Mouse (Mus musculus): ENCODE data around the gene Rdh16f2. TPM values are rescaled to one million over a fixed set of nuclear protein-coding genes. Genes with fewer than 3 reads are reported as not detected.
A peak's percentile ranks its signal among the peaks of the same experiment; 100 is the strongest.
"Not testable (repeated sequence)": the region's sequence is repeated elsewhere in the genome, so short reads cannot be mapped to it uniquely, and the experiment has no call there.

The Rdh16f2 gene
- total RNA-seq (2012; rRNA removed), result 0.26 TPM in 1 of 2 replicates, not detected in the other

DNA sequence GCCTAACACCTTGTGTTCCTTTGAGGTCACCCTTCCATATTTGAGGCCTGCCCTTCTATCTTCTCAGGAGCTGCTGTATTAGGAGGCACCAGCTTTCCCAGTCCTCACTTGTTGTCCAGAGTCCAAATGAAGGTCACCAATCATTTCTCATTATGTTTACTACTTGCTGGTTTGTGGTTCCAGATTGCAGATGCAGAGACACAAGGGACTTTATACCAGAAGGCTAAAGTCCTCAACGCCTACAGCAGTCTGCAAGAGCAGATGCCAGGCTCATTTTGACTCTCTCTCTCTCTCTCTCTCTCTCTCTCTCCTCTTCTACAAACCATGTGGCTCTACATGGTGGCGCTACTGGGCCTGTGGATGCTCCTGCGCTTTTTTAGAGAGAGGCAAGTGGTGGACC, at the start of gene Rdh16f2:
Rdh16f2 (plus strand) TSS at position 243 of the 400 bp plus-strand sequence.
- no peak for DNase-seq (ENCODE audit: low read depth, low spot score)
- Histone ChIP-seq H3K27ac (ENCODE audit: insufficient read depth, low read depth, low read length, poor library complexity, severe bottlenecking) (no peak within 1 kb of the TSS), H3K4me3 (ENCODE audit: insufficient read depth in 1 of 2, low read depth in 1 of 2, low read length in 2 of 2, poor library complexity in 1 of 2, severe bottlenecking in 1 of 2) (no peak within 1 kb of the TSS), H3K4me1 (ENCODE audit: control insufficient read depth in 2 of 2, insufficient read depth in 2 of 2, low read length in 2 of 2, poor library complexity in 1 of 2) (no peaks in the 10 kb centered on the region), H3K9me3 (ENCODE audit: control insufficient read depth, insufficient read depth, low read depth, low read length) (no peaks in the 10 kb centered on the region), H3K36me3 (ENCODE audit: control insufficient read depth, insufficient read depth, low read length, poor library complexity, severe bottlenecking) (no peaks in the 10 kb centered on the region), H3K9ac (ENCODE audit: insufficient read depth, low read depth, low read length, poor library complexity, severe bottlenecking) (no peak within 1 kb of the TSS)
- TF ChIP-seq ZC3H11A (IDR thresholded peaks at IDR 0.05; ENCODE audit: borderline replicate concordance, low read depth, low read length) (no peak), MAFK (IDR thresholded peaks at IDR 0.05; ENCODE audit: insufficient read depth, low read depth, low read length) (no peak), CHD2 (IDR thresholded peaks at IDR 0.05; ENCODE audit: low read depth, low read length) (no peak), HCFC1 (IDR thresholded peaks at IDR 0.05; ENCODE audit: borderline replicate concordance, insufficient read depth, low read length) (no peak), ZNF384 (IDR thresholded peaks at IDR 0.05; ENCODE audit: low read depth, low read length) (no peak)
- in situ Hi-C loops (cut with MboI; ENCODE audit: low sequenced_read_pairs in 2 of 2, unreplicated experiment in 2 of 2), result no loop called here

DNA sequence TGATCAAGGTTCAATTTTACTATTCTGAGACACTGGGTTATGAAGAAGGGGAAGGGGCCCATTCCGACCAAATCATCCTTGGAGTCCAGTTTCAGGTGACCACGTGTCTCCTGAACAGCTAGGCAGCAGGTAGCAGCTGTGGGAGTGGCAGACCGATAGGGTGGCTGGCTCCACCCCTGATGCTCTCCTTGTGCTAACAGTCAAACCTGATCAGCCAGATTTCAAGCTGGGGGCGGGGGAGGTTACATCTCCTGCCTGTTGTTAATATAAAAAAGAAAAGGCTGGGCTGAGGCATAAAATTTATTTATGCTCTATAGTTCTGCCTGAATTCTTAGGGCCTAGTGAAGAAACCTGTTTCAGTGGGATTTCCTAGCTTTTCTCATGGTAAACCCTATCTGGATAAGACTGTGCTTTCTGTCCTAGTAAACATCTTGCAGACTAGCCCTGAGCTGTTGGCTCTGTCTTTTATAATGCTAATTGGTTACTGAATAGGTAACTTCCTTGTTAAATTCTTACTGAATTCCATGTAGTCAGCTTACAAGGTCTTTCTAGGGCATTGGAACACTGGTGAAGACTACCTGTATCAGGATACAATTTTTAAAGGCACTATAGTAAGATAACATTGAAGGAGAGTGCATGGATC, 48.9 kb upstream of the Rdh16f2 start:
- H3K9me3 ChIP-seq (ENCODE audit: control insufficient read depth, insufficient read depth, low read depth, low read length); in situ Hi-C loops (cut with MboI; ENCODE audit: low sequenced_read_pairs in 2 of 2, unreplicated experiment in 2 of 2); H3K9ac ChIP-seq (ENCODE audit: insufficient read depth, low read depth, low read length, poor library complexity, severe bottlenecking); H3K27ac ChIP-seq (ENCODE audit: insufficient read depth, low read depth, low read length, poor library complexity, severe bottlenecking); H3K4me1 ChIP-seq (ENCODE audit: control insufficient read depth in 2 of 2, insufficient read depth in 2 of 2, low read length in 2 of 2, poor library complexity in 1 of 2); H3K4me3 ChIP-seq (ENCODE audit: insufficient read depth in 1 of 2, low read depth in 1 of 2, low read length in 2 of 2, poor library complexity in 1 of 2, severe bottlenecking in 1 of 2); H3K36me3 ChIP-seq (ENCODE audit: control insufficient read depth, insufficient read depth, low read length, poor library complexity, severe bottlenecking); DNase-seq (ENCODE audit: low read depth, low spot score): not testable (repeated sequence)

DNA sequence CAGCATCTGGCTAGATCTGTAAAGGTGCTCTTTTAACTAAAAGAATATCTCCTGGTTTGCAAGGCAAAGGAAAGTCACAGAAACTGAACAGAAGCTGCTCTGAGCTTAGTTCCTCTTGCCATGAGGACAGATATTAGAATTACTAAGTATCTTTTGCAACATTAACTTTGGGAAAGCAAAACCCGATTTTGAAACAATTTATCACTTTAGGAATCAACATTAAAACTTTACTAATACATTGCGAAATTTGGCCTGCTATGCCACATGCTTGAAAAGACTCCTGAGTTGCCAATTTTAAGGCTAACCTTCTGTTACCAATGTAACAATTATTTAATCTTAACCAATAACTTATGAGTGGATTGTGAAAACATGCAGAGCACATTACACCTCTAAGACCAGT, 44.5 kb upstream of the Rdh16f2 start:
- H3K9ac ChIP-seq (ENCODE audit: insufficient read depth, low read depth, low read length, poor library complexity, severe bottlenecking); H3K9me3 ChIP-seq (ENCODE audit: control insufficient read depth, insufficient read depth, low read depth, low read length); H3K36me3 ChIP-seq (ENCODE audit: control insufficient read depth, insufficient read depth, low read length, poor library complexity, severe bottlenecking); H3K4me1 ChIP-seq (ENCODE audit: control insufficient read depth in 2 of 2, insufficient read depth in 2 of 2, low read length in 2 of 2, poor library complexity in 1 of 2); DNase-seq (ENCODE audit: low read depth, low spot score); in situ Hi-C loops (cut with MboI; ENCODE audit: low sequenced_read_pairs in 2 of 2, unreplicated experiment in 2 of 2); H3K27ac ChIP-seq (ENCODE audit: insufficient read depth, low read depth, low read length, poor library complexity, severe bottlenecking); H3K4me3 ChIP-seq (ENCODE audit: insufficient read depth in 1 of 2, low read depth in 1 of 2, low read length in 2 of 2, poor library complexity in 1 of 2, severe bottlenecking in 1 of 2): not testable (repeated sequence)

DNA sequence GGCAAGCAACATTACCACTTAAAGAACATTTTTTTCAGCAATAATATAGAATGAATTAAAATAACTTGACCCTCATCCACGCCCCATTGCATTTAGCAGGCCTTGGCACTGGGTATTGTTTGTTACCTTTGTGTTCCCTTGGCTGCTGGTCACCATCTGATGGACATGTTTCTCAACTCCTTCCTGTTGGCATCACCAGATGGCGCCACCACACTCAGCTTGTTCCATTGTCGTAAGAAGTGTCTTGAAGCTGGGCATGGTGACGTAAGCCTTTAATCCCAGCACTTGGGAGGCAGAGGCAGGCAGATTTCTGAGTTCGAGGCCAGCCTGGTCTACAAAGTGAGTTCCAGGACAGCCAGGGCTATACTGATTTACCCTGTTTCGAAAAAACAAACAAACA, 40.9 kb upstream of the Rdh16f2 start:
- H3K27ac ChIP-seq (ENCODE audit: insufficient read depth, low read depth, low read length, poor library complexity, severe bottlenecking), result no peak overlapping the region
- peaks cover 4% of the 10 kb centered on the region; the same call in 1 of the 2 replicates for H3K9me3 ChIP-seq (ENCODE audit: control insufficient read depth, insufficient read depth, low read depth, low read length)
- DNase-seq (ENCODE audit: low read depth, low spot score), result peak; percentile 25
- H3K9ac ChIP-seq (ENCODE audit: insufficient read depth, low read depth, low read length, poor library complexity, severe bottlenecking), result no peak overlapping the region
- in situ Hi-C loops (cut with MboI; ENCODE audit: low sequenced_read_pairs in 2 of 2, unreplicated experiment in 2 of 2), result no loop called here
- H3K4me1 ChIP-seq (ENCODE audit: control insufficient read depth in 2 of 2, insufficient read depth in 2 of 2, low read length in 2 of 2, poor library complexity in 1 of 2), result no peaks in the 10 kb centered on the region
- TF ChIP-seq MAFK (IDR thresholded peaks at IDR 0.05; ENCODE audit: insufficient read depth, low read depth, low read length) (no peak), ZNF384 (IDR thresholded peaks at IDR 0.05; ENCODE audit: low read depth, low read length) (no peak), CHD2 (IDR thresholded peaks at IDR 0.05; ENCODE audit: low read depth, low read length) (no peak), ZC3H11A (IDR thresholded peaks at IDR 0.05; ENCODE audit: borderline replicate concordance, low read depth, low read length) (peak; percentile 46; the same call in 1 of the 2 replicates), HCFC1 (IDR thresholded peaks at IDR 0.05; ENCODE audit: borderline replicate concordance, insufficient read depth, low read length) (no peak)
- no peak overlapping the region for H3K4me3 ChIP-seq (ENCODE audit: insufficient read depth in 1 of 2, low read depth in 1 of 2, low read length in 2 of 2, poor library complexity in 1 of 2, severe bottlenecking in 1 of 2)
- H3K36me3 ChIP-seq (ENCODE audit: control insufficient read depth, insufficient read depth, low read length, poor library complexity, severe bottlenecking), result no peaks in the 10 kb centered on the region

DNA sequence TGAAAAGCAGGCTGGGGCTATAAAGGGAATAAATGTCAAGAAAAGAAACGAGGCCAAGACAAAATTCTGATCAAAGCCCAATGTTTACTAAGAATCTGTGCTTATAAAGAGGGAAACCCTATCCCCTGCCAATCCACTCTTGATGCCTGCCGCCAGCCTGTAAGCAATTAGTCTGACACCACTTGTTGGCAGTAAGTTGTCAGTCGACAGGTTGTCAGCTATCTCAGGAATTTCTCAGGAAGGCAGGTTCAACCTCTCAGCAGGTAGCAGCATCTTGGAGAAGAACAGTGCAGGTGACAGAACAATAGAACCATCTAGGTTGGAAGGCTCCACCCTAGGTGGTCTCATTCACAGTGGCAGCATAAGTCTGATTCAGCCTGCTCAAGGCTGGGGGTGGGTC, 37.2 kb upstream of the Rdh16f2 start:
- in situ Hi-C loops (cut with MboI; ENCODE audit: low sequenced_read_pairs in 2 of 2, unreplicated experiment in 2 of 2), result no loop called here
- TF ChIP-seq MAFK (IDR thresholded peaks at IDR 0.05; ENCODE audit: insufficient read depth, low read depth, low read length) (no peak), HCFC1 (IDR thresholded peaks at IDR 0.05; ENCODE audit: borderline replicate concordance, insufficient read depth, low read length) (no peak)

DNA sequence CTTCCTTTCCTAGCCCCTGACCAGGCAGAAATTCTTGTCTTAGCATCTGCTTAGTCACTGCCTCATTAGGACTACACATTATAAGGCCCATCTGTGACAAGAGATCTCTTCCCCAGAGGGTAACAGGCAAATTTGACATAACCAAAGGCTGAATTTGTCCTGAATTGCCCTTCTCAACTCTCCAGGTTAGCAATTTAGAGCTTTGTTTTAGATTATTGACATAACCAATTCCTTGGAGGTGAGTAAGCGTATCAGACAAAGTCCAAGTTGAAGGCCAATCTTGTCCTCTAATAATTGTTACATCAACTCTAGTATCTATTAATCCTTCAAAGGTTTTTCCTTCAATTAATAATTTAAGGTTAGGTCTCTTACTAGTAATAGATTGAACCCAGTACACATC, 32.1 kb upstream of the Rdh16f2 start:
- in situ Hi-C loops (cut with MboI; ENCODE audit: low sequenced_read_pairs in 2 of 2, unreplicated experiment in 2 of 2); H3K36me3 ChIP-seq (ENCODE audit: control insufficient read depth, insufficient read depth, low read length, poor library complexity, severe bottlenecking); H3K9ac ChIP-seq (ENCODE audit: insufficient read depth, low read depth, low read length, poor library complexity, severe bottlenecking); H3K27ac ChIP-seq (ENCODE audit: insufficient read depth, low read depth, low read length, poor library complexity, severe bottlenecking); H3K9me3 ChIP-seq (ENCODE audit: control insufficient read depth, insufficient read depth, low read depth, low read length); H3K4me1 ChIP-seq (ENCODE audit: control insufficient read depth in 2 of 2, insufficient read depth in 2 of 2, low read length in 2 of 2, poor library complexity in 1 of 2); H3K4me3 ChIP-seq (ENCODE audit: insufficient read depth in 1 of 2, low read depth in 1 of 2, low read length in 2 of 2, poor library complexity in 1 of 2, severe bottlenecking in 1 of 2); DNase-seq (ENCODE audit: low read depth, low spot score): not testable (repeated sequence)

More for the DNA sequence above, 37.2 kb upstream of the Rdh16f2 start:
- no peaks in the 10 kb centered on the region for H3K4me1 ChIP-seq (ENCODE audit: control insufficient read depth in 2 of 2, insufficient read depth in 2 of 2, low read length in 2 of 2, poor library complexity in 1 of 2)
- no peak overlapping the region for H3K9ac ChIP-seq (ENCODE audit: insufficient read depth, low read depth, low read length, poor library complexity, severe bottlenecking)
- H3K27ac ChIP-seq (ENCODE audit: insufficient read depth, low read depth, low read length, poor library complexity, severe bottlenecking), result no peak overlapping the region
- DNase-seq (ENCODE audit: low read depth, low spot score), result no peak
- H3K36me3 ChIP-seq (ENCODE audit: control insufficient read depth, insufficient read depth, low read length, poor library complexity, severe bottlenecking), result no peaks in the 10 kb centered on the region
- H3K9me3 ChIP-seq (ENCODE audit: control insufficient read depth, insufficient read depth, low read depth, low read length), result peaks cover 4% of the 10 kb centered on the region; the same call in 1 of the 2 replicates
- H3K4me3 ChIP-seq (ENCODE audit: insufficient read depth in 1 of 2, low read depth in 1 of 2, low read length in 2 of 2, poor library complexity in 1 of 2, severe bottlenecking in 1 of 2), result no peak overlapping the region
